Mouse (Mus musculus): ENCODE results near the gene Olfr157.
"Not testable (repeated sequence)": the region's sequence is repeated elsewhere in the genome, so short reads cannot be mapped to it uniquely, and the experiment has no call there.

Gene Olfr157

DNA sequence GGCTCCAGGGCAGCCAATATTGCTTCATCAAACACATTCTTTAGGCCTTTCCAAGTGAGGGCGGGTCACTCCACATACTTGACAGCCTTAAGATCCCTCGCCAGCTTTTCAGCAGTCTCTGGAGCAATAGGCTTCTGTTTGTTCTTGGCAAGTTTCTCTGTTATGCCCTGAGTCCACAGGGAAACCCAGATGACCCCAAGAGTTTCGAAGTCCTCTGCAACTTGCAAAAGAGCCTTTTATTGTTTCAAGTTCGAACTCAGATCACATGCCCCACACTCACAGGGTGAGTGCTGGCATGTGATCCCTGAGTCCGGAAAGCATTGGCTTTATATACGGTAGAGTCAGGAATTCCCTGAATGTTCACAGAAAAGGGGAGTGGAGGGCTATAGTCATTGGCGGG is 41.1 kb downstream of the Olfr157 start:
- DNase-seq (ENCODE audit: extremely low read depth, low read depth): no peak

DNA sequence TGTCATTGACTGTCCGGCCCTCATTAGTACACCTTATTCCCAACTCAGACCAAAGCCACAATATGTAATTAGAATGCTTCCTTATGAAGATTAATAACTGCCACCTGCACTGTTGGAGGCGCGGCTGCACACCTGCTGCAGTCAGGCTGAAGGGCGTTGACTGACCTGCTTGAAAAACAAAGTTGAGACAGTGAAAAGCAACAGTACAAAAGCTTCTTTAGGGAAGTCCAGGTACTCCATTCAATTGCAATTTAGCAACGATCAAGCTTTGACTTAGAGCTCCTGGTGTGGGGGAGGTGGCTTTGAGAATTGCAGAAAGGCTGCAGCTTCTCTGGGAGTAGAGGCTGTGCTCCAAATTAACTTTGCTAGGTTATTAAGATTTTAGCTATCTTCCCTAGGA is 44.2 kb downstream of the Olfr157 start:
- DNase-seq (ENCODE audit: extremely low read depth, low read depth): not testable (repeated sequence)

DNA sequence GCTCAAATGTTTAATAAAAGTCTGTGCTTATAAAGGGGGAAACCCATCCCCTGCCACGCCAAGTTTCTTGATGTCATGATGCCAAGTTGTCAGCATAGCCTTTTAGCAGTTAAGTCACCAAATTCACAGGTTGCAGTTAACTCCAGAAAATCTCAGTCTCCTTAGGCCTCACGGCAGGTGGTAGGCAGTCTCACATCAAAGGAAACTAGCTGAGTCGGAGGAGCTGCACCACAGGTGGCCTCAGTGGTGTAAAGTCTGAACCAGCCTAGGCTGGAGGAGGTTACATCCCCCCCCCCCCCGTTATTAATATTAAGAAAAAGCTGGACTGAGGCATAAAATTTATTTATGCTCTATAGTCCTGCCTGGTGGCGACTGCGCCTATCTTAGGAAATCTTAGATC is 44.7 kb downstream of the Olfr157 start:
- DNase-seq (ENCODE audit: extremely low read depth, low read depth): no peak
